Mouse (Mus musculus) olfactory bulb, adult 2 months (tissue): ENCODE results near the gene Mrps27. TPM values are rescaled to one million over a fixed set of nuclear protein-coding genes. Genes with fewer than 3 reads are reported as not detected.
A peak's percentile ranks its signal among the peaks of the same experiment; 100 is the strongest.

Source experiments
- H3K27ac ChIP-seq: fragments of 200-500 bp; 2 replicates; pipeline ENCODE4 v1.5.1; 2012; ENCODE audit warnings: low read depth, low read length; ENCODE audit not compliant: insufficient read depth
- H3K4me1 ChIP-seq: fragments of 200-500 bp; 2 replicates; pipeline ENCODE4 v1.6.1; 2012; ENCODE audit warnings: low read length; ENCODE audit not compliant: control insufficient read depth, insufficient read depth
- H3K4me3 ChIP-seq: fragments of 200-500 bp; 2 replicates; pipeline ENCODE4 v1.5.1; 2012; ENCODE audit warnings: mild to moderate bottlenecking, low read depth, low read length, moderate library complexity; ENCODE audit not compliant: insufficient read depth
- CTCF ChIP-seq: fragments of 200-500 bp; IDR thresholded peaks from 2 replicates; pipeline ENCODE4 v1.5.1; 2012; ENCODE audit warnings: low read depth, mild to moderate bottlenecking, low read length, moderate library complexity; ENCODE audit not compliant: insufficient read depth
- POLR2A ChIP-seq: fragments of 200-500 bp; IDR thresholded peaks from 2 replicates; pipeline ENCODE4 v1.6.1; 2012; ENCODE audit warnings: mild to moderate bottlenecking, low read depth, low read length, moderate library complexity; ENCODE audit not compliant: insufficient read depth
- WGBS: fragments of 180-500 bp; shearing (Covaris S2); methylation state at CpG from one replicate; pipeline ENCODE4 v1.1.7; 2018; 5-methylcytosine and 5-hydroxymethylcytosine counted together
- polyA plus RNA-seq: library from polyadenylated mRNA; stranded (reverse); fragments of >200 nt; gene quantifications from 2 replicates; pipeline ENCODE4 v1.2.4, GENCODE M21; 2012; ENCODE audit warnings: low replicate concordance; ENCODE audit not compliant: missing spikeins, insufficient read depth, insufficient read length

The Mrps27 gene
- not detected in 2 replicates for polyA plus RNA-seq

DNA sequence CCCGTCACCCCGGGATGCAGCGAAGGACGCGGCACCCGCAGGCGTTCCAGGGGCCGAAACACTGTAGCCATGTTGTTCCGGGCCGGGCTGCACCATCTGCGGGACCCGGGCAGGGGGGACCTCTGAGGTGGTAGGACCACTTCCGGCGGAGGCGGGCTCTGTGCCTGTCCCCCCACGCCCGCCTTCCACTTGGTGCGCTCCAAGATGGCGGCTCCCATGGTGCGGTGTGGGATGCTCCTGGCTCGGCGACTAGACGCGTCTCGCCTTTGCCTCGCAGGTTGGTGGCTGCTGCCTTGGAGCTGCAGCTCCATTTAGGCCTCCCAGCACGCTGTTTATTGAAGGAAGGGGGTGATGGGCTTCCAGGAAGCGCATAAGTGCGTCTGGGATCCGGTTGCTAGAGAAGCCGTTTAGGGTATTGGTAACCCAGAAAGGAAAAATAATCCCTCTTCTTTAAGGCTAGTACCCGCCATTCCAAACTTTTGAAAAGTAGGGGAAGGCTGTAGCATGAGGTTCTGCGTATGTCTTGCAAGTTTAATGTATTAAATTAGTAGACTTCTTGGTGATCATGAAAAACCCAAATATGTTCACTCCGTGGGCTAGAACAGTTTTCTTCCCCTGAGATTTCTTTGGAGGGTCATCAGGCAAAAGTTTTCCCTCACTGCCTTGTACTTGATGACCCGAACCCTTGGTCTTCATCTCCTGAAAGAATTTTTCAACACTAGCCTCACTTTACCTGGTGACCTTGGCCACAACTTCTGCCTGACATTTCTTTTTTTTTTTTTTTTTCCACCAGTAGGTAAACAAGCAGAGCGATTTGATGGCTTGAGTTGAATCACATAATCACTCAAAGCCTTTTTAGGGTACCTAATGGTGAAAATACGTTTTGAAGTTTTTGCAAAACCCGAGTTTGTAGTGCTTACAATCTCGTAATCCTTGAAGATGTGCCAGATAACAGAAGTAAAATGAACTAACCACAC, at the start of gene Mrps27, which contains the start of gene Ptcd2:
Mrps27 (plus strand) TSS at position 188 of the 977 bp plus-strand sequence.
Ptcd2 (minus strand) TSS at position 107 of the 977 bp plus-strand sequence.
- TF ChIP-seq CTCF (no peak), POLR2A (peak; percentile 77)
- Histone ChIP-seq H3K4me1 (peaks cover 2% of the 10 kb centered on the region; the same call in 1 of the 2 replicates), H3K4me3 (peak within 1 kb of the TSS; percentile 91), H3K27ac (peak within 1 kb of the TSS; percentile 89)
- 3% methylated on average over 38 of the region's 39 CpGs for WGBS

DNA sequence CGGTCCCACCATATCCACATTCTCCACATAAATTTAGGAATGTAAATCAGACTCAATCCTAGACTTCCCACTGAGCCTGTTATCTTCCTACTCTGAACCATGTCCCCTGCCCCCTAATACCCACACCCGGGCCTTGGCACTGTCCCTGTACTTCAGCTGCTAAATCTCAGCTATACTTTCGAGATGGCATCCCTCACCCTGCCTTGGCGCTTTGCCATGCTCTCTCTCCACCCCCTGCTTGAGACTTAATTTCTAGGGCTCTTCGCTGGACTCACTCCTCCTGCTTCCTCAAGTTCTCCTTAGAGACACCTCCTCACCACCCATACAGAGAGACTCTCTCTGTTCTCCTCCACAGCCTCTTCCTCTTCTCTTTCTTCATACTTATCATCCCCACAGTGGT, 44.7 kb upstream of the Mrps27 start:
- Histone ChIP-seq H3K4me3 (no peak overlapping the region), H3K4me1 (peaks cover 4% of the 10 kb centered on the region; the same call in 1 of the 2 replicates), H3K27ac (no peak overlapping the region)
- TF ChIP-seq POLR2A: no peak
- no peak for TF ChIP-seq CTCF
- WGBS: 77% methylated on average over 5 of the region's 5 CpGs

DNA sequence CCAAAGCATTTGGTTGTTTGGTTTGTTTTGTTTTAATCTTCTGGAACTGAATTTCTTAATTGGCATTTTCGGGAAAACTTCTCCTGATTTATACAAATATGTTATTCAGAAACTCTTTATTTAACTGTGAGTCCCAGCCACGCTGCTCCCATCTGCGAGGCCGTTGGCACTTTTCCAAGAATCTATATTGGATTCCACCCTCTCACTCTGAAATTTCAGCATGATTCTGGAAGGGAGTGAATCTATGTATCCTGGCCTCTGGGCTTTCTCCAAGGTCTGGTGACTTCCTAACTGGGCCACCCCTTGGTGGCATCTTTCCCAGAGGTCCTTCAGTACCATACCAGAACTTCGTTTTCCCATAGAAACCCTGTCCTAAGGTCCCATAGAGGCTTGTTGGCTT, 40.7 kb upstream of the Mrps27 start:
- WGBS: 26% methylated on average over 5 of the region's 5 CpGs
- no peak for TF ChIP-seq POLR2A
- no peak for TF ChIP-seq CTCF
- Histone ChIP-seq H3K4me3 (no peak overlapping the region), H3K27ac (no peak overlapping the region), H3K4me1 (peaks cover 4% of the 10 kb centered on the region; the same call in 1 of the 2 replicates)

DNA sequence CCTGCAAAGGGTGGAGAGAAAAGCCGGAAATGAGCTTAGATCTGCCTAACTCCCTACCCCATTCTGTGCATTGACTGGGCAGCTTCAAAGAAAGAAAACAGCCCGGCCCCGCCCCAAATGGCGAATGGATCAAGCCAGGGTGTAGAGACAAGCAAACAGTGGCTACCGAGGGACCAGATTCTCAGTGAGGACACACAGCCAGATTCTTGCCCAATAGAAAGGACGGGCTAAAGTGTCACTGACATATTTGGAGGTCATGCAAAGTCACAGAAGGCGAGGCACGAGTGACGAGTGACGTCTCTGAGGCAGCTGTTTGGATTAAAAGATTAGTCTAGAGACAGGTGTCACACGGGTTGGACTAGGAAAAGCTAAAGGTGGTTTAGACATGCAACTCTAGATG, 40.2 kb upstream of the Mrps27 start:
- peaks cover 4% of the 10 kb centered on the region; the same call in 1 of the 2 replicates for H3K4me1 ChIP-seq
- WGBS: 80% methylated on average over 11 of the region's 11 CpGs
- TF ChIP-seq POLR2A: no peak
- no peak for TF ChIP-seq CTCF
- H3K4me3 ChIP-seq: no peak overlapping the region
- no peak overlapping the region for H3K27ac ChIP-seq

DNA sequence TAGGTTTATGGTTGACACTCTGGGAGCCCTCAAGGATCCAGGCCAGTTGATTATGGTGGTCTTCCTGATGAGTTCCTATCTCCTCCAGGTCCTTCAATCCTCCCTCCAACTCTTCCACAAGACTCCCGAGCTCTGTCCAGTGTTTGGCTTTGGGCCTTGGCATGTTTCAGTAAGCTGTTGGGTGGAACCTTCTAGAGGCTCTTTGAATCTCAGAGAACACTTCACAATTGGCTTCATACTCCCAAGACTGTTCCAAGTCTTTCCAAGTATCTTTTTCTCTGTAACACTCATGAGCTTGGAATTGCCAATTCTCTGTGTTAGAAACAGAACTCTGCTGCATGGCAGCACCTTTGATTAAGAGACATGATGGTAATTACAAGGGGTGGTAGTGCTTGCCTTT, 39.4 kb upstream of the Mrps27 start:
- Histone ChIP-seq H3K27ac (no peak overlapping the region), H3K4me1 (peaks cover 4% of the 10 kb centered on the region; the same call in 1 of the 2 replicates), H3K4me3 (no peak overlapping the region)
- no peak for TF ChIP-seq POLR2A
- no peak for TF ChIP-seq CTCF
- 79% methylated on average over 1 of the region's 1 CpGs for WGBS

DNA sequence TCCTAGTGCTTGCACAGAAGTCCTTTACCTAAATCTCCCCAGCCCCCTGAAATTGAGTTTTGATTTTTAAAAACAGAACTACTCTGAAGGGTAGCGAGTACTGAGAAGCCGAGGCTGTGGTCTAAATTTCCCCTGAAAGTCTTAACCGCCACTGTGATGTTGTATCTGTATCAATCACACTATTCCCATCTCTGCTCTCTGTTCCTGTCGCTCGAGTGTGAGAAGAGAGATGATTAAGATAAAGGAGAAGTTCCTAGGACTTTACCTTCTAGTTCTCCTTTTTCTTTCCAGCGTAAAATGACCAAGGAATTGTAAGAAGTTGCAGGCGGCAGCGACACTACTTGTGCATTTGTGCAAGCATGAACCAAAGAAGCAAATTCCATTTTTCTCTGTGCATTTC, 38.4 kb upstream of the Mrps27 start:
- Histone ChIP-seq H3K27ac (no peak overlapping the region), H3K4me1 (peaks cover 4% of the 10 kb centered on the region; the same call in 1 of the 2 replicates), H3K4me3 (no peak overlapping the region)
- WGBS: 96% methylated on average over 8 of the region's 8 CpGs
- TF ChIP-seq CTCF (no peak), POLR2A (no peak)

DNA sequence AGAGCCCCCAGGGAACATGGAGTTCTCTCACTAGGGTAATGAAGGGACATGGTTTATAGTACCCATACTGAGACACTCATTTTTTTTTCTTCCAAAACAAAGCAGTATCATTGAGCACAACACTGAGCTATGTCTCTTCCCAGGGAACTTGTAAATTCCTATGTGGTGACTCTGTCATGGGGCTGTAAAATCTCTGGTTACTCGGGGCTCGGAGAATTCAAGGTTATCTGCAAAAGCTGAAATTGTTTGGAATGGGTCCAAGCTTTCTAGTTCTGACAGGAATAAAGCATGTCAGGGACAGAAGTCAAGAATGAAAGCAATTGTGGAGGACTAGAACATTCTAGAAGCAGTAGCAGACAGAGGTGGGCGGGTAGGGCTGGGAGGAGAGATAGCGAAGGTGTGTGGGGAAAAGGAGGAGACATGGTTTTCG, 36.6 kb upstream of the Mrps27 start:
- 82% methylated on average over 5 of the region's 5 CpGs for WGBS
- Histone ChIP-seq H3K4me3 (no peak overlapping the region), H3K27ac (no peak overlapping the region), H3K4me1 (peaks cover 4% of the 10 kb centered on the region; the same call in 1 of the 2 replicates)
- TF ChIP-seq CTCF (no peak), POLR2A (no peak)

DNA sequence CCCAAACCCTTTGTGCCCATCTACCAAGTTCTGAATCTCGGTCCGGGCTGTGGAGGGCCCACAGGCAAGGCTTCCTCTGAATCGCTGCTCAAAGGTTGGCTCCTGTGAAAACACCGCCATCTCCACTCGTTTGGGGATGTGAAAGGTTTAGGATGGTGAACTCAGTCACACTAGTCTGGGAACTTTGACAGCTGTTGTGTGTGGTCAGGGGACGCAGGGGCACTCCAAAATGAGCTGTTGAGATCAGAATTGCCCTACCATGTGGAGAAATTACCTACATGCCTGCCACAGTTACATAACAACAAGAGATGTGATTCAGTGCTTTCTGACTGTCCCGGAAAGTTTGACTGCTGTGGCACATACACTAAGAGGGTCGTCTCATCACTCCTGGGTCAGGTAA, 36.2 kb upstream of the Mrps27 start:
- 88% methylated on average over 8 of the region's 8 CpGs for WGBS
- Histone ChIP-seq H3K27ac (no peak overlapping the region), H3K4me1 (peaks cover 4% of the 10 kb centered on the region; the same call in 1 of the 2 replicates), H3K4me3 (no peak overlapping the region)
- TF ChIP-seq POLR2A: no peak
- no peak for TF ChIP-seq CTCF

DNA sequence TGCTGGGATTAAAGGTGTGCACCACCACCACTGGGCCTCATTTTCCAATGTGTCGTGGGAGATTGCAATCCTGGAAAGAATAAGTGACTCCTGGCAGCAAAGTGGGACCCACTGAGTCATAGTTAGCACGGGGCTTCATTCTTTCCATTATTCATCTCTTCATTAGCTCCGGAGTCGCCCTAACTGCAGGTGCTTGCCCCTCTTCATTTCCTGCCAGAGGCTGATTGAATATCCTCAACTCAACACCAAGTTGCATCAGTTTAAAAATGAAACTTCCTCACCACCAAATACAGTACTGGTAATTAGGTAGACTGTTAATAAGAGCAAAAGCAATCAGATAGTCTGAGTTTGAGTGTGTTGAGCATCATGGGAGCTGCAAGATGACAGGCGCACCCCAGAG, 30.5 kb upstream of the Mrps27 start:
- Histone ChIP-seq H3K4me3 (no peak overlapping the region), H3K27ac (no peak overlapping the region), H3K4me1 (0 out of 2 replicates have a peak, but pooled peaks cover 3% of the 10 kb centered on the region)
- TF ChIP-seq POLR2A: no peak
- no peak for TF ChIP-seq CTCF
- WGBS: 89% methylated on average over 5 of the region's 5 CpGs
